Mouse (Mus musculus): ENCODE data around the gene Hsf2. TPM values are rescaled to one million over a fixed set of nuclear protein-coding genes. Genes with fewer than 3 reads are reported as not detected.
"Not testable (repeated sequence)": the region's sequence is repeated elsewhere in the genome, so short reads cannot be mapped to it uniquely, and the experiment has no call there.

Gene Hsf2
- polyA plus RNA-seq, 1 experiment = 25.6 TPM

DNA sequence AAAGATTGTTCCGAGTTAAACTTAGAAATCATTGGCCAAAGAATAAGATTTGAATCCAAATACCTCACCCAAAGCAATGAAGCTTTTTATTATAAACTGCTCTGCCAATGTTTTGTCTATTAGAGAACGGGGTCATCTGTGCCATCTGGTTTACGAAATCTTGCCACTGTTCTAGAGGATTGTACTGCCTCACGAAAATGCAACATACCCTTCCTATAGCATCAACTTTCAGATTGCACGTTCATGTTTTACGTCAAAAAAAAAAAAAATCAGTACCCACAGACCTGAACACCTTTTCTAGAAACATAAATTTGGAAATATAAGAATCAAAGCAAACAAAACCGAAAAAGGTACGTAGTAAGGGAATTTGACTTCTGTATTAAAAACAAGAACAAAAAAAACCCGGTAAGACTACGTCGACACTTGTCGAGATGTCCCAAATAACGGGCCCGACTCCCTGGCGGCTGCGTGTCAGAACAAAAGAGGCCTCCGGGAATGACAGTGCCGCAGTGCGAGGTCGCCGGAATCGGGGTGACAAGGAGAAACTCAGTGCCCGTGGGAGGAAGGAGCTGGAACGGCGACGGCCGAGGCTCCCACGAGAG lies 45.5 kb downstream of the Hsf2 start:
- DNase-seq (ENCODE audit: extremely low spot score in 1 of 2, low spot score in 1 of 2) = no peak

DNA sequence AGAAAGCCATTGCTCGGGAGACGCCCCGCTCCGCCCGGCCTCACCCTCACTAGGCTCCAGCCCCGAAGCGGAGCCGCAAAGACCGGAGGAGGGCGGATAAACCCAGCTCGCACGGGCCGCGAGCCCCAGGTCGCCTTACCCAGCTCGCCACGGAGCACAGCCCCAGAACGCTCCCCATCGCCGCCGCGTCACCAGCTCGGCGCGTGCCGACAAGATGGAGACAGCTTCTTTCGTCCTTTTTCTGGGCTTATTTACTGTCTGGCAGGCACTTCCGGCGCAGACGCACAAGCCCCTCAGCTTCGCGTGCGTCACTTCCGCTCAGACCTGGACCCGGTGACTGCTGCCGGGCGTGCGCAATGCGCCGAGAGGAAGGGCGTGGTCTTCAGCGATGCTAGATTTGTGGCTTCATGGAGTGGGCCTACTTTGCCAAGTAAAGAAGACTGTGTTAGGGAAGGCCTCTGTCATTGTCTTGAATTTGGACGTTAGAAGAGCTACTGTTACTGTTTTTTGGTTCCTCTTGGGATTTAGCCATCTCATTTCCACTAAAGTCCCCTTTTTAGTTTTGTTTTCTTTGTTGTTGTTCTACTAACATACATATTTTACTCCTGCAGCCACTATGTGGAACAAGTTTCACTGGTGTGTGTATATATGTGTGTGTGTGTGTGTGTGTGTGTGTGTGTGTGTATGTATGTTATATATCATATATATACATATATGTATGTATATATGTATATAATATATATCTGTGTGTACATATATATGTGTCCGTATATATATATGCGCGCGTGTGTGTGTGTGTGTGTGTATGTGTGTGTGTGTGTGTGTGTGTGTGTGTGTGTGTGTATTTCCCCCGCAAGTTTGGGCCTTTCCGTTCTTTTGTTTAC lies 46.3 kb downstream of the Hsf2 start, which contains the start of gene Serinc1:
TSS of gene Serinc1 (minus strand) at position 313 of the 884 bp plus-strand sequence.
- DNase-seq (ENCODE audit: extremely low spot score in 1 of 2, low spot score in 1 of 2) = peak; percentile 93 to 96

DNA sequence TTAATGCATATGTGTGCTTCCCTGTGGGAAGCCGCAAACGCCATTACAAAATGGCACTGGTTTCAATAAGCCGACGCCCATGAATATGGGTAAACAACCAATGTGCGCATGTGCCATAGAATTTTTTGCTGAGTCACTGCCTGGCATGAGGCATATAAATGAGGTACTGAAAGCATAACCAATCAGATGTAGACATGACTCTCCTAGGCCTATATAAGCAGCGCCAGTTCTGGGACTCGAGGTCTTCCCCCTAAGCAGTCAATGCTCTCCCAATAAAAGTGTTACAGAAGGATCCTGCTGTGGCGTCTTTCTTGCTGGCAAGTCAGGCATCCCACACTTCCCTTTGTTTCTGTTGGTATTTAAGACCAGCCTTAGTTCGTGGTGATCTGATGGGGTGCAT lies 57.7 kb downstream of the Hsf2 start:
- not testable (repeated sequence) for DNase-seq (ENCODE audit: extremely low spot score in 1 of 2, low spot score in 1 of 2)

GRCm38 (mm10) chr10:57549631-57550030 lies 63.4 kb downstream of the Hsf2 start:
- DNase-seq (ENCODE audit: extremely low spot score in 1 of 2, low spot score in 1 of 2) = peak; percentile 20 to 61

DNA sequence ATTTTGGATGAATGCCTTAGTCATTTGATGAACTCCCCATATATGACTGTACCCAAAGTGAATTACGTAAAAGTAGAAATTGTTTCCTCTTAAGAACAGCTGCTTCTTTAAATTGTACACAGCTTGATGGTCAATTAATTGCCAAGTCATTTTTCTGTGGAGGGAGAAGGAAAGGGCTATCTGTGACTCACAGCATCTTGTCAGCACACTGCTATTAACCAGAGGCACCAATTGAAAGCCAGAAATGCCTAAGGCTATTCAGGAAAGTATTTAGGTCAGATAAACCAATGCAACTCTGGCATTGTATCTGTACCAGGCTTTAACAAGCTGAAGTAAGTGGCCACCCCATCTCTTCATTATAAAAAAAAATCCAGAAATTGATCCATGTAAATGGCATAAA lies 67.5 kb downstream of the Hsf2 start:
- DNase-seq (ENCODE audit: extremely low spot score in 1 of 2, low spot score in 1 of 2) = no peak

DNA sequence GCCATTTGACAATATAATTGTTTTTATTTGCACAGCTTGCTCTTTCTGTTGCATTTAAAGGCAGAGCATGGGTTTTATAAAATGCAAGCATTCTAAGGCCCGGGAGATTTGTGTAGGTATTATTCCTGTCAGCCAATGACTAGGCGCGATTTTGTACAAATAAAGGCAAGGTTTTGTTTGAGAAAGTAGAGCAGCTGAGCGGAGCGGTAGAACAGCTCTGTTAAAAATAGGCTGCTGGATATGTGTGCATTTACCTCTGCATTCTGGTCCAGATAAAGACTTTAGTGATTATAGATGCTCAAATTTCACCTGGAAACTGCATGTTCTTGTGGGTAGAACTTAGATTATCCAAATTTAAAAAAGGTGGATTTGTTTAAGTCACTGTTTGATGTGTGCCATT lies 71.4 kb downstream of the Hsf2 start:
- no peak for DNase-seq (ENCODE audit: extremely low spot score in 1 of 2, low spot score in 1 of 2)

Other genes with a start within 250 kb of the Hsf2 start
- 570 and 616 TPM in 2 replicates for gene Serinc1, start 46.1 kb downstream of the Hsf2 start, polyA plus RNA-seq (2012; rRNA removed)
- 12.2 and 15.6 TPM in 2 replicates for gene Pkib, start 145.6 kb downstream of the Hsf2 start, polyA plus RNA-seq (2012; rRNA removed)